Mouse (Mus musculus) liver, embryonic 14.5 days (tissue): ENCODE measurements around the gene Car8. TPM values are rescaled to one million over a fixed set of nuclear protein-coding genes. Genes with fewer than 3 reads are reported as not detected.
"Not testable (repeated sequence)": the region's sequence is repeated elsewhere in the genome, so short reads cannot be mapped to it uniquely, and the experiment has no call there.

ENCODE experiments used
- ATAC-seq: fragments of 200-750 bp; cut with Nextera tagmentation; 2 replicates; pipeline ENCODE4 v1.8.0; 2017; ENCODE audit warnings: moderate number of reproducible peaks, mild to moderate bottlenecking, moderate library complexity; ENCODE audit not compliant: insufficient read depth
- DNase-seq, 3 experiments: peaks; one replicate each; pipeline ENCODE4 v3.0.0-alpha.2; 2012 to 2013; ENCODE audit warnings: low read depth in 3 of 3, low spot score in 3 of 3
- H3K27ac ChIP-seq: fragments of 300-500 bp; sonication (generic); 2 replicates; pipeline ENCODE4 v1.5.1; 2014; ENCODE audit warnings: moderate library complexity, mild to moderate bottlenecking, control low read depth, inconsistent platforms
- H3K27me3 ChIP-seq: fragments of 300-500 bp; sonication (generic); 2 replicates; pipeline ENCODE4 v1.6.1; 2014; ENCODE audit warnings: mild to moderate bottlenecking, low read length, moderate library complexity; ENCODE audit not compliant: control insufficient read depth, insufficient read depth
- H3K36me3 ChIP-seq: fragments of 300-500 bp; sonication (generic); replicated peaks from 2 replicates; pipeline ENCODE4 v1.6.1; 2014; ENCODE audit warnings: low read depth; ENCODE audit not compliant: control insufficient read depth, insufficient read depth
- H3K4me1 ChIP-seq, 2 experiments: fragments of 200-500 bp in 1 of 2; fragments of 300-500 bp in 1 of 2; sonication (generic) in 1 of 2; replicated peaks; 2 replicates each; pipeline ENCODE4 v1.6.1; 2012 to 2014; ENCODE audit warnings: antibody characterized with exemption in 1 of 2, inconsistent platforms in 1 of 2, low read length in 1 of 2; ENCODE audit not compliant: control insufficient read depth in 2 of 2, insufficient read depth in 2 of 2
- H3K4me2 ChIP-seq: fragments of 300-500 bp; sonication (generic); 2 replicates; pipeline ENCODE4 v1.6.1; 2014; ENCODE audit warnings: low read depth, mild to moderate bottlenecking, control low read depth, moderate library complexity
- H3K4me3 ChIP-seq, 2 experiments: fragments of 200-500 bp in 1 of 2; fragments of 300-500 bp in 1 of 2; sonication (generic) in 1 of 2; 2 replicates each; pipeline ENCODE4 v1.5.1; 2012 to 2014; ENCODE audit warnings: low read depth in 2 of 2, low read length in 2 of 2, mild to moderate bottlenecking in 2 of 2, control low read depth in 1 of 2, inconsistent platforms in 1 of 2, moderate library complexity in 1 of 2; ENCODE audit not compliant: insufficient read depth in 1 of 2
- H3K9ac ChIP-seq: fragments of 300-500 bp; sonication (generic); replicated peaks from 2 replicates; pipeline ENCODE4 v1.6.1; 2014; ENCODE audit warnings: mild to moderate bottlenecking, control low read depth, moderate library complexity
- H3K9me3 ChIP-seq: fragments of 300-500 bp; sonication (generic); 2 replicates; pipeline ENCODE4 v1.6.1; 2016; ENCODE audit warnings: low read length, mixed read lengths; ENCODE audit not compliant: control insufficient read depth
- CTCF ChIP-seq: IDR thresholded peaks from 2 replicates; pipeline ENCODE4 v1.5.1; 2016; ENCODE audit warnings: antibody characterized with exemption, low read depth, control low read depth
- EP300 ChIP-seq: IDR thresholded peaks from 2 replicates; pipeline ENCODE4 v1.6.1; 2016; ENCODE audit warnings: antibody characterized with exemption, low read depth
- WGBS: fragments of 180-500 bp; shearing (Covaris S2); extraction: QIAGEN DNeasy Blood & Tissue Kit; methylation state at CpG from one replicate; pipeline ENCODE4 v1.1.7; 2014; ENCODE audit not compliant: insufficient replicate concordance; 5-methylcytosine and 5-hydroxymethylcytosine counted together
- microRNA-seq: library from miRNA; unstranded; fragments of <30 nt; microRNA quantifications from one replicate; pipeline ENCODE4, GENCODE M21; 2016
- polyA plus RNA-seq, 2 experiments: library from polyadenylated mRNA; depleted of rRNA in 1 of 2; stranded (reverse) in 1 of 2; unstranded in 1 of 2; fragments of >200 nt; fragmentation: Nextera tagmentation in 1 of 2; extraction: Ambion mirVana in 1 of 2; gene quantifications; 2 replicates each; pipeline versions ENCODE4 v1.2.1 to v1.2.3; 2012 to 2014

Car8 gene
- polyA plus RNA-seq, 2 experiments, result 1.0 to 2.3 TPM

GRCm38 (mm10) chr4:8101466-8101865 is 137.4 kb downstream of the Car8 start:
- Histone ChIP-seq H3K27me3 (no peaks in the 10 kb centered on the region), H3K36me3 (no peaks in the 10 kb centered on the region), H3K4me2 (no peak overlapping the region), H3K27ac (no peak overlapping the region), H3K4me3 (no peak overlapping the region), H3K9me3 (no peaks in the 10 kb centered on the region), H3K4me1 (no peaks in the 10 kb centered on the region), H3K9ac (no peak overlapping the region)
- no peak for ATAC-seq
- no peak for DNase-seq
- no peak for TF ChIP-seq EP300
- TF ChIP-seq CTCF, result no peak
- 70% methylated on average over 3 of the region's 3 CpGs for WGBS

GRCm38 (mm10) chr4:8098084-8098483 is 140.8 kb downstream of the Car8 start:
- DNase-seq (no peak), ATAC-seq (no peak)
- Histone ChIP-seq H3K4me3 (no peak overlapping the region), H3K4me2 (no peak overlapping the region), H3K27me3 (no peaks in the 10 kb centered on the region), H3K36me3 (no peaks in the 10 kb centered on the region), H3K9me3 (no peaks in the 10 kb centered on the region), H3K27ac (no peak overlapping the region), H3K4me1 (no peaks in the 10 kb centered on the region), H3K9ac (no peak overlapping the region)
- TF ChIP-seq EP300, result no peak
- no peak for TF ChIP-seq CTCF
- WGBS, result 66% methylated on average over 4 of the region's 4 CpGs

- no peak for TF ChIP-seq CTCF
- TF ChIP-seq EP300, result no peak
- WGBS, result 63% methylated on average over 3 of the region's 3 CpGs
- no peak for ATAC-seq
- Histone ChIP-seq H3K36me3 (no peaks in the 10 kb centered on the region), H3K9ac (no peak overlapping the region), H3K27ac (no peak overlapping the region), H3K27me3 (no peaks in the 10 kb centered on the region), H3K9me3 (no peaks in the 10 kb centered on the region), H3K4me1 (no peaks in the 10 kb centered on the region), H3K4me3 (no peak overlapping the region), H3K4me2 (no peak overlapping the region)
- no peak for DNase-seq
These were observed 141.2 kb downstream of the Car8 start for GRCm38 (mm10) chr4:8097683-8098082.

GRCm38 (mm10) chr4:8093566-8093965 is 145.3 kb downstream of the Car8 start:
- H3K9me3 ChIP-seq, ATAC-seq, H3K9ac ChIP-seq, H3K4me1 ChIP-seq, H3K4me2 ChIP-seq, H3K27me3 ChIP-seq, H3K4me3 ChIP-seq, H3K36me3 ChIP-seq, DNase-seq, H3K27ac ChIP-seq: not testable (repeated sequence)
- WGBS, result 61% methylated on average over 3 of the region's 3 CpGs

Small RNAs within 50 kb of the gene (microRNA-seq; reads per million reads assigned to microRNA genes)
- gene Gm25355, result not detected
